Mouse (Mus musculus): ENCODE data around the gene Mon1a.

The Mon1a gene

DNA sequence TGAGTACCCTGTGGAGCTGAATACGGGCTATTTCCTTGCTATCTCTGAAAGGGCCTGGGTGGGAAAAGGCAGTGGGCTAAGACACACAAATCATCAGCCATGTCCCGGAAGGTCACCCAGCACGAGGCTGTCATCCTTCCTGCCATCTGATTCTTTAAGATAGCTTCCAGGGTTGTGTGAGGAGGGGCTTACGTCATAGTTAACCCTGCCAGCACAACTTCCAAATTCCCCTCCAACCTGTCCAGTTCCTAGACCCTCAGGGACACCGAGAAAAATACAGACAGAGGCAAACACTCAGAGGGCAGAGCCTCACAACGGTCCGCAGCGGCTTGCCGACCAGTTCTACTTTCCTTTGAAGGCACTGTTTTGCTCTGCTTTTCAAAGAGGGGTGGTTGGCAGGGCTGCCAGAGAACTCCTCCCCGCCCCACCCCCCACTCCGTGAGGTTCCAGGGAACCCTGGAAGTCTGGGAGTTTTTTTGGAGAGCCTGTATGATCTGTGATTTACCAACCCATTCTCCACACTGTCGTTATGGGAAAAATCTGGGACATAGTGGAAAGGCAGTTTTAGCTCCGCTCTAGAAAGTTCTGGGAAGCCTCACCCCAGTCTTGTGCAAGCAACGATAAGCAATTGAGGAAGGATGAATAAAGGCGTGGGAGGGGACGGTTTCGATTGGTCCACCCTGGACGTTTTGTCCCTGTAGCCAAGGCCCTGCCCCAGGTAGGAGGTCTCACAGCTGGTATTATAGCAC lies 20.6 kb downstream of the Mon1a start:
- DNase-seq (ENCODE audit: low read depth, low spot score): no peak

DNA sequence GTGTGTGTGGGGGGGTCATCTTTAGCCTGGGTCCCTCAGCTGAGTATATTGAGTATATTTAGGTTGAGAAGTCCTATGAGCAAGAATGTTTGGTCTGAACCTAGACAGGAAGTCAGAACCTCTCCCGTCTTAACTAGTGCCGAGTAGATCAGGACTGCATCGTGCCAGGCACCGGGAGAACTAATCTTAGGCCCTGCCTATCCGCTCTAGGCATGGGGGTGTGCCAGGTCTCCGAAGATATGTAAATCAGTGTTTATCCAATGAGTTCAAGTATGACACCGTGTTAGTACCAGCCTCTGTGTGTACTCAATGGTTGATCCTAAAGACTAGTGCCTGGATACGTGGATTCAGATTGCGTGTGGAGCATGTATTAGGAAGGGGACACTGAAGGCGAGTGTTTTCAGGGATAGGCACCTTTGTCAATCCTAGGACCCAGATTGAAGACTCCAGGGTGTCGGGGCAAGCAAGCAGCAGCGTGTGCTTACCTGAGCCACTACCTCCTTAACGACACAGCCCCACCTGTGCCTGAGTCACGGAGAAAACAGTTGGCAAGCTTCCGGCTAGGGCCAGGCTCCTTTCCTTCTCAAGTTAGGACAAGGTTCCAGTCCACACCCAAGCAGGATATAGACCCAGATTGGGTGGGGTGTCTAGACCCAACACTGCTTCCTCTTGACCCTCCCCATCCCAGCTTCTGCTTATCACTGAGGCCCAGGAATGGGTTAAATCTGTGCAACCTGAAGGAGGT lies 22.2 kb downstream of the Mon1a start:
- no peak for DNase-seq (ENCODE audit: low read depth, low spot score)

DNA sequence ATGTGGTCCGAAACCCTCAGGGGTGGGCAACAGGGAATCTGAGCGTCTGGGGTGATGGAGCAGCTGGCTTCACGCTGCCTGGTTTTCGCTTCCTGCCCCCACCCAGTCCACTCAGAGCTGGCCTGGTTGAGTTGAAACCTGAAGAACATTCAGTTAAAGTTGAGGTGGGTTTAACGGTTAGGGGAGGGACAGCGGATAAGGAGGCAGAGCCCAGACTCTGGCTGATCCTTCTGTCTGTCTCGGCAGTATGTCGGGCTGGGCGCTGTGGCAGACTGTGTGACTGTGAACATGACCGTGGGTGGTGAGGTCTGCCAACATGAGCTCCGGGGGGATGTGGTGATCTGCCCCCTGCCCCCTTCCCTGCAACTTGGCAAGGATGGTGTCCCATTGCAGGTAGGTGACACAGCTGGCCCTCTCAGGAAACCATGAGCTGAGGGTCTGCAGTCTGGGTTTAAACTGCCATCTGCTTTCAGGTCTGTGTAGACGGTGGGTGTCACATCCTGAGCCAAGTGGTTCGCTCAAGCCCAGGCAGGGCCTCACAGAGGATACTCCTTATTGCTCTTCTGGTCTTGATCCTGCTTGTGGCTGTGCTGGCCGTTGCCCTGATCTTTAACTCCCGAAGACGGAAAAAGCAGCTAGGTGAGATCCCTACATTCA lies 26.9 kb downstream of the Mon1a start:
- no peak for DNase-seq (ENCODE audit: low read depth, low spot score)

DNA sequence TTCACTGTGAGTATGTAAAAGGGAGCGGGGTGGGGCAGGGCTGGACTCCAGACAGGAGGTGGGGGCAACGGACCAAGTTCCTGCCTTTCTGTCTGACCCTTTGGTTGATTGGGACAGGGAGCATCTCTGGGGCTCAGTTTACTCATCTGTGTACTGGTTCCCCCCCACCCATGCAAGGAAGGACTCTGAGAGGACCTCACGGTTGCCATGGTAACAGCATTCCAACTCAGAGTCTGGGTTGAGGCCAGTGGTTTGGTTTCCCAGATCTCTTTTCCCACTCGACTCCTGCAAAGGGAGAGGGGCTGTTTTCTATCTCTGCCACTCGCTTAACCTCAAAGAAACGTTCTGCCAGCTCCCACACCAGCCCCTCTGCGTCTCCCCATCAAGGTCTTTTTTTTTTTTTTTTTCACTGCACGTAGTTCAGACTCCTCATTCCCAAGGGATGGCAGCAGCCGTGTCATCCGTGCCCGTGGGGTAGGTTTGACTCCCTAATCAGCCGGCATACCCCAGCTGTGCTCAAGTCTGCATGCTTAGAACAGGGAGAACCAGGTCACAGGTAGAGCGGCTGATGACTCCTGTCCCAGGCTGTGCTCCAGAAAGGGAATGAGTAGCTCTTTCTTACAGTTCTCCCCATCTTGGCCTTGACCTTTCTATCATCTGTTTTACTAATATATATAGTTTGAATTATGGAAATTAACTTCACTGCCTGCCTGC lies 30.1 kb downstream of the Mon1a start:
- peak; percentile 28 for DNase-seq (ENCODE audit: low read depth, low spot score)

DNA sequence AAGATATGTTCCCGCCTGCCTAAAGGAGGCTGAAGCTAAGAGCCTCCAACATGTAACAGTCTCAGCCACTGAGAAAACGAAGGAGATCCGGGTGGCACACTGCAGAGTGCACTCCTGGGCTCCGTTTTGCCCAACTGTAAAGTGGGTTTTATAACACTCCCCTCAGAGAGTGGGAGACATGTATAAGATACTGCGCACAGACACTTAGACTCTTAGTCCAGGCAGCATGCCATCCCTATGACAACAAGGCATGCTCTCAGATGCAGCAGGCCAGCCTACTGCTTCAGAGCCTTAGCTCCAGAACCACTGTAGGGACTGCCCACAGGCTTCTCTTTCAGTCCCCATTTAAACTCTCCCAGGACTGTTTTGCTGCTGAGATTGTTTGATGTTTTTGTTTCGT lies 30.9 kb downstream of the Mon1a start:
- DNase-seq (ENCODE audit: low read depth, low spot score): no peak

DNA sequence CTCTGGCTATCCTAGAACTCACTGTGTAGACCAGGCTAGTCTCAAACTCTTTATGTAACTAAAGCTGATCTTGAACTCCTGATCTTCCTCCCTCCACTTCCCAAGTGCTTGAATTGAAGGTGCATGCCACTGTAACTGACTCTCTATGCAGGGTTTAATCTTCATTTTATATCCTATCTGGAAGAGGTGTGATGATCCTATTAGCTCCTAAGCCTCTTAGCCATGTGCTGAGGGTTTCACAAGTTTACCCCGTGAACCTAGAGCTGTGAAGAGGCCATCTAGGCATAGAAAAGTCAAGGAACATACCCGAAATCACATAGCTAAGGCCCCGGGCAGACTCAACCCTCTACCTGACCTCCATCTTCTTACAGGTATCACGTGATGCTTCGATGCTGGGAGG lies 31.5 kb downstream of the Mon1a start:
- no peak for DNase-seq (ENCODE audit: low read depth, low spot score)

DNA sequence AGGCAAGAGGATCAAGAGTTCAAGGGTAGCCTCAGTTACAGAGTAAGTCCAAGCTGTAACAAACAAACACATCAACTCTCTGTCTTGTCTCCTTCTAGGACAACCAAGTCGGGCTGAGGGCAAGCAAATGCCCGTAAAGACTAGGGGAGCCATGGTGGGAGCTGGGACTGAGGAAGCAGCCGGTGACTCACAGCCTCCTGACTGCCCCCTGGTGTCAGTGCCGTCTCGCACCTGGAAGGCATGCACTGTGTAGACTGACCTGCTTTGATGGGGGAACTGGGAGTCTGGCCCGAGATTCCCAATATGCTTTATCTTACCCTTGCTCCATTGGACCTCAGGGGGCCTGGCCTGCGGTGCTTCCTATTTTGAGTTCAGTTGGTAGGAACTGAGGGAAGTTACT lies 35.1 kb downstream of the Mon1a start:
- DNase-seq (ENCODE audit: low read depth, low spot score): peak; percentile 20

DNA sequence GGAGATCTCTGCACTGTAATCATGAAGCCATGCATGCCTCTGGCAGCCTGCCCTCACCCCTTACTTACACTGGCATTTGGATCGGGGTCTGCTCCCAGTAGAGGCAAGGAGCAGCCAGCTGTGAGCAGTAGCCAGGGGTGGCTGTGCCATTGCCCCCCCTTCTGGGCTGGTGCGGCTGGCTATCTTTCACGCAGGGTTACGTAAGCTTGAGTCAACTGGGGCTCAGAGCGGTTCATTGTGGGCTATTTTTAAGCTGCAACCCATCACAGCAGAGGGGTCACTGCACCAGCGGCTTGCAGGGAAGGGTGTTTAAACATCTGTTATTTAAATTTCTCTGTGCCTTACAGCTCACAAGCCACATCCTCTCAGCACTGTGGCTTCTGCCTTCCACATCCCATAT lies 36.0 kb downstream of the Mon1a start:
- DNase-seq (ENCODE audit: low read depth, low spot score): peak; percentile 12

DNA sequence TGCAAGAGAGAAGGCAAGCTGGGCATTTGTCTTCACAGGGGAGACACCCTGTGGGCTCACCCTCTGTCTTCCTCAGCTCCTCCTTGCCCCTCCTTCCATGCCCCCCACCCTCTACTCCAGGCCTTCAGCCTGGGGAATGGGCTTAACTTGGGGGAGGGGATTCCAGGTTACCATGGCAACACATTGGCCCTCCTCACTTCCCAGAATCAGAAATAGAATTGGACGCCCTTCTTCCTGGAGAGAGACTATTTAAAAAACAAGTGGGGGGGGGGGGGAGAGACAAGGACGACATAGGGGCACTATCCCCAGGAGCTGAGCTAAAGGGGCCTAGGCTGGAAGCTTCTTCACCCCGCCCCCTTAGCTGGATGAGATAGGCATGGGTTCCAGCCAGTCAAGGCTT lies 37.3 kb downstream of the Mon1a start:
- DNase-seq (ENCODE audit: low read depth, low spot score): no peak

DNA sequence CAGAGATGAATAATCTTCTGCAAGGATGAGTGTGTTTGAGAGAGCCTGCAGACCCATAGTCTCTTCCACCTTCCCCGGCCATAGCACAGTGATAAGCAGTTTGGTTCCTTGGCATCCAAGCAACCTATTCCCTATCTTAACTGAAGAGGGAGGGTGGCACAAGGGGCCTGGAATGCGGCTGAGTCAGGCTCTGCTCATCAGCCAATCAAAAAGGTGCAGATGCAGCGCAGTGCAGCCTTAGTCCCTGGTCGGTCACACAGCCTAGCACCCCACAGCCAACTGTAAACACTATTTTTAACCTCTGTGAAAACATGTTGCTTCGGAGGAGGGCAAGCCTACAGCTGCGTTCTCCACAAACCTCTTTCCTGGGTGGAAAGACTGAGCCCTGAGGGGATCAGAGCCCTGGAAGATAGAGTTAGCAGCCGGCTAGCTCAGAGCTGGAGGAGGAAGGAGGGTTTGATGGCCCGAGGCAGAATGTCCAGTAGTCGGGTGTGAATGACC lies 39.0 kb downstream of the Mon1a start:
- peak; percentile 37 for DNase-seq (ENCODE audit: low read depth, low spot score)

DNA sequence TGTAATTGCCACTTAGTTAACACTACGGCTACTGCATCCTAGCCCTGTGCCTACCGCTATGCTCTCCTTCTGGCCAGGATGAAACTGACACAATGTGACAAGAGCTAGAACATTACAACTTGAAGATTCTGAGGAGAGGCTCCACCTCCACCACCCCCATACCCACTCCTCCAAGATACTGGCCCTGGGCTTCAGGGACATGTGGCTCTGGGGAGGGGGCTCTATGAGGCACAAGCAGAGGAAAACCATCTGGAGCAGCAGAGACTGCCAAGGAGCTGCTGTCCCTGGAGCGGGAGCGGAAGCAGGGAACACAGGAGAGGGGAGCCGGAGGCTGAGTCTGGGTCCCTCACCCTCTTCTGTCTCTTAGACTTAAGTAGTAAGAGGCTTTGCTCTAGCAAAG lies 39.8 kb downstream of the Mon1a start:
- DNase-seq (ENCODE audit: low read depth, low spot score): no peak

DNA sequence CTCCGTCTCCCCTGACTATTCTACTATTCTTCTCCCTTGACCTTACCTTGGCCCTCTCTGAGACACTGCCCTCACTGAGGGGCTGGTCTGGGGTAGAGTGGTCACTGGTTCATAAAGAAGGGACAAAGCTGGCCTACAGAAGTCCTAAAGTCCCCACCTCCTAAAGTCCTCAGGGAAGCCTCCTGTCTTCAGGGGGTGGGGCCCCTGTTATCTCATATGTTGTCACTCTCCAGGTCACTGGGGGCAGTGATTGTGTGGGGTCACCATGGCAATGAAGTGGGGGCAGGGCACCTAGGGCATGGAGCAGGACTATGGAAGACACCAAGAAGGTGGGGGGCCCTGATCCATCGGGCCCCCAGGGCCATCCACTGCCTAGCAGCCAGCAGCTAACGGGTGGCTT lies 40.2 kb downstream of the Mon1a start, which contains the start of gene Actl11:
Actl11 (plus strand) TSS at position 301 of the 400 bp plus-strand sequence.
- DNase-seq (ENCODE audit: low read depth, low spot score): no peak

DNA sequence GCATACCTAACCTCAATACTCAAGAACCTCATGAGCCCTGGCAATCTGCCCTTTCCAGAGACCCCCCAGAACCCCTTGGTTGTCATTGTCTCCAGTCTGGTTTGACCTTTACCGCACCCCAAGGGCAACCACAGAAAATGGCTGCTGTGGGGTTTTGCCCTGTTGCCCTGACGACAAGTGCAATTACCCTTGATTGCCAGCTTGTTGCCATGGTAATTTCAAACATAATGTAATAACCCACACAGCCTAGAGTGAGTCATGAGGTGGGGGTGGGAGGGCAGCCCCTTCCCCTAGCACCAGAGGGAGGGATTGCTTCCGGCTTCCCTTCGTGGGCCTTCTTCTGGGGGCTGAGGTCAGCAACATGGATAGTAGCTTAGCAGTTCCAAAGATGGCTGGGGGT lies 44.3 kb downstream of the Mon1a start:
- DNase-seq (ENCODE audit: low read depth, low spot score): no peak

DNA sequence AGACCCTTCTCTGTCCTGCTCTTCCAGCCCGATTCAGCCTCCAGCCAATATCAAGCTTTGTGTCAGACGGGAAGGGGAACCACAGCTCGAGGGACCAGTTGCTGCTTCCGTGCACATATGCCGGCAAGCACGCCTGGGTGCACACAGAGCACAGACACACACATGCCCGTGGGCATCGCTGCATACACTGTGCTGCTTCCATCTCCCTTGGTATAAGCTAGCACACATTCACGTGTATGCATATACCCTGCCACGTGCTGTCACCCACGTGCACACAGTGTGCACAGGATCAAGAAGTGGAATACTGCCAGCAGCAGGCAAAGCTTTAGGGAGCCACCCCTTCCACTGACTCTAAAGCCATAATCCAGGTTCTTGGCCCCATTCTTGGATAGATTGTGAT lies 46.2 kb downstream of the Mon1a start:
- no peak for DNase-seq (ENCODE audit: low read depth, low spot score)

DNA sequence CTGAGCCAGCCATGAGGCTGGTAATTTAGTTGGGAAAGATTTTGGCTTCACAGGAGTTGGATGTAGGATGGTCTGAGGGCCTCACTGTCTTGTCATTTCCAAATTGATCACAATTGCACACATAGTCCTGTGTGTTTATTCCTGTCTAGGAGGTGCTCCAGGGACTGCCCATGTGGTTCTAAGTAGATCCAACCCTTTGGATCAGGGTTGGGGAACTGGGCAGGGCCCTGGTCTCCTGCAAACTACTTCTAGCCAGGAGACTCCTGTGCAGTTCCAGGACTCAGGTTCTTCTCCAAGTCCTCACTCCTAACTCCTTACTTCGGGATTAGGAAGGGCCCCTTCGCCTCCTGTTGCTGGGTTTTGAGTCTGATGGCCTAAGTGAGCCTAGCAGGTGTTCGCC lies 47.4 kb downstream of the Mon1a start, which contains the start of gene Camkv:
Camkv (plus strand) TSS at position 301 of the 400 bp plus-strand sequence.
- no peak for DNase-seq (ENCODE audit: low read depth, low spot score)

DNA sequence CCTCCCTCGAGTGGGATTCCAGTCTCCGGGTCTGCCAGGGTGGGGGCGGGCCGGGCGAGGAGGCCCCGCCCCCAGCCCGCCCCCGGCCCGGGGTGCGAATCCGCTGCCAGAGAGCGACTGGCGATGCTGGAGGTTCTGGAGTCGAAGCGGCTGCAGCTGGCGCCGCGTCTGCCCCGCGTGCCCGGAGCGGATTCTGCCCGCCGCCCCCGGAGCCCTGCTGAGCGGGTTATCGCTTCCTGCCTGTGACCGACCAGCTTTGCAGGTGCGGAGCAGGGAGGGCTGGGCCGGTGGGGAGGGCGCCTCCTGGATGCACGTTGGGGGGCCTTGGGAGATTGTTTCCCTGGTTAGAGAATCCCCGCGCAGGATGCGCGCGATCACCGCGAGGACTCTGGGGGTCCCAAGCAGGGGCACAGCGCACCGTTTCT lies 47.9 kb downstream of the Mon1a start:
- DNase-seq (ENCODE audit: low read depth, low spot score): no peak

DNA sequence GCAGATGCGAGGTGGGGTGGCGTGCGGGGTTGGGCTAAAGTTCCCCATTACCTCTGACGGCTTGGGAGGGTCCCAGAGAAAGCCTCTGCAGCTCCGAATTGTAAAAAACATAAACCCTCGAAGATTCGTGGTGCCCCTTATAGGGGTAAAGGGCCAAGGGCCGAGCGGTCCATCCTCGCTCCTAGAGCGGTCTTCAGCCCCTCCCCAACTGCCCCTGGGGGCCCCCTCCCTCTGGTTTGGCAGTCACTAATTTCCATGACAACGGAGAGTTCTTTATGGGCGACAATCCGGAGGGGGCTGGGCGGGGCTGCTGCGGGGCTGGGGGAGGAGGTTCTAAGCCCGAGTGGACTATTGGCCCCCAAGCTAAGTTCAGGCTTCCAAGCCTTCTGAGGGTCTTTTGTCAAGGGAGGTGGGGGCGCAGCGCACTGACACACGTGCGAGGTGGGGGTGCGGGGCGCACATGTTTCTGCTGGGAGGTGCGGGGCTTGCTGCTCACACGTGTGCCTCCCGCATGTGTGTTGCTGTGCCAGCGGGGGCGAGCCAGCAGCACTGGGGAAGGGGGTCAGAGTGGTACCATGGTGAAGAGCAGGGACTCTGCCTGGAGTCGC lies 48.4 kb downstream of the Mon1a start:
- DNase-seq (ENCODE audit: low read depth, low spot score): no peak

DNA sequence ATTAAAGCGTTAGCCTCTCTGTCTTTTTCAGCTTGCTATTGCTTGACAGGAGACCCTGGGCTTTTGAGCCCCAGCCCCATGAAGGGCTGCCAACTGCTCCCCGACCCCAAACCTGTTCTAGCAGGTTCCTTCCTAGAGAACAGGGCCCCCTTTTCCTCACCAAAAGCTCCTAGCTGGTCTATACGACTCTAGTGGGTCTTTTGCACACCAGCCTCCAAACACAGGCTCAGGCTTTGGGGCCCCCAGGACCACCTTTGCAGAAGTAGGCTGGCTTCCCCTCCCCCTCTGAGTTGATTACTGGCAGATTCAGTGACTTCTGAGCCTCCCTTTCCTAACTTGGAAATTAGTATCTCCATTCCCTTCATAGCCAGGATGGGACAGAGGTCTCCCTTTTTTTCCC lies 48.9 kb downstream of the Mon1a start:
- DNase-seq (ENCODE audit: low read depth, low spot score): no peak

DNA sequence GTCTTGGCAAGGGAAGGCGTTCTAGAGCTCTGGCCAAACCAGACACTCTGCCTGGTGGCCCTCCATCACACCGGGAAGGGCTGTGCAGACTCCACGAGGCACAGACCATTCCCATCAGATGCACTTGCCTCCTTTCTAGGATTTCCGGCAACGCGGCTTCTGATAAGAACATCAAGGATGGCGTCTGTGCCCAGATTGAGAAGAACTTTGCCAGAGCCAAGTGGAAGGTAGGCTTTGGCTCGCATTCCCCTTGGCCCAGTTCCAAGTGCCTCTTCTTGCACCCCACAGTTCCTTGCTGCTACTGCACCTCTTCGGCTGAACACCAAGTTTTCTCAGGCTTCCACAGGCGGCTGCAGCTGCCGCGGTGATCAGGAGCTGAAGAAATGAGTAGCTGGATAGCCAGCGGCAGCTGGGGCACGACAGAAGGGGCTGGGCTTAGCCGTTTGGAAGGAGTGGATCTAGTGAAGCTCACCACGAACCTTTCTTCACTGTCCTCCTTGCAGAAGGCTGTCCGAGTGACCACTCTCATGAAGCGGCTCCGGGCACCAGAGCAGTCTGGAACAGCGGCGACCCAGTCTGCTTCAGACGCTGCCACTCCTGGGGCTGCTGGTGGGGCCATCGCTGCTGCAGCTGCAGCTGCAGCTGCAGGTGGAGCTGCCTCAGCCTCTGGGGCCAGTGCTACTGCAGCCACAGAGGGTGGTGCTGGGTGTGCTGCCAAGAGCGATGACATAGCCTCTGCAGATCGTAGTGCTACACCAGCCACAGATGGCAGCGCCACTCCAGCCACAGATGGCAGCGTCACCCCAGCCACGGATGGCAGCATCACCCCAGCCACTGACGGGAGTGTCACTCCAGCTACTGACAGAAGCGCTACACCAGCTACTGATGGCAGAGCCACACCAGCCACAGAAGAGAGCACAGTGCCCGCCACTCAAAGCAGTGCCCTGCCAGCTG lies 59.6 kb downstream of the Mon1a start:
- DNase-seq (ENCODE audit: low read depth, low spot score): no peak

Measured in 3T3-L1 (cell line).